Mouse (Mus musculus): ENCODE data around the gene Hs3st6.
"Not testable (repeated sequence)": the region's sequence is repeated elsewhere in the genome, so short reads cannot be mapped to it uniquely, and the experiment has no call there.

The Hs3st6 gene

GRCm38 (mm10) chr17:24752415-24753394 is at the start of gene Hs3st6:
Gene Hs3st6 (plus strand): TSS chr17:24752988.
- no peak for DNase-seq (ENCODE audit: low read depth, low spot score)

GRCm38 (mm10) chr17:24705821-24706220 is 47.0 kb upstream of the Hs3st6 start:
- DNase-seq (ENCODE audit: low read depth, low spot score): no peak

- peak; percentile 94 for DNase-seq (ENCODE audit: low read depth, low spot score)
Observed at GRCm38 (mm10) chr17:24706982-24707800, 45.6 kb upstream of the Hs3st6 start, which contains the start of gene Tbl3. Gene Tbl3 (minus strand): TSS chr17:24707660.

GRCm38 (mm10) chr17:24707801-24708425 is 44.9 kb upstream of the Hs3st6 start:
- DNase-seq (ENCODE audit: low read depth, low spot score): no peak

- no peak for DNase-seq (ENCODE audit: low read depth, low spot score)
Observed at GRCm38 (mm10) chr17:24708646-24709045, 44.1 kb upstream of the Hs3st6 start.

GRCm38 (mm10) chr17:24715556-24715955 is 37.2 kb upstream of the Hs3st6 start:
- no peak for DNase-seq (ENCODE audit: low read depth, low spot score)

- DNase-seq (ENCODE audit: low read depth, low spot score): no peak
Observed at GRCm38 (mm10) chr17:24716166-24716682, 36.6 kb upstream of the Hs3st6 start.

- no peak for DNase-seq (ENCODE audit: low read depth, low spot score)
Observed at GRCm38 (mm10) chr17:24717943-24718342, 34.8 kb upstream of the Hs3st6 start, which contains the start of the genes Rnf151 and Rps2. Gene Rnf151 (minus strand): TSS chr17:24718063. Gene Rps2 (plus strand): TSS chr17:24718116.

GRCm38 (mm10) chr17:24718938-24719337 is 33.9 kb upstream of the Hs3st6 start:
- not testable (repeated sequence) for DNase-seq (ENCODE audit: low read depth, low spot score)

GRCm38 (mm10) chr17:24719494-24720222 is 33.1 kb upstream of the Hs3st6 start:
- peak; percentile 99 for DNase-seq (ENCODE audit: low read depth, low spot score)

GRCm38 (mm10) chr17:24720616-24721015 is 32.2 kb upstream of the Hs3st6 start:
- not testable (repeated sequence) for DNase-seq (ENCODE audit: low read depth, low spot score)

- DNase-seq (ENCODE audit: low read depth, low spot score): not testable (repeated sequence)
Observed at GRCm38 (mm10) chr17:24721383-24721955, 31.3 kb upstream of the Hs3st6 start.

GRCm38 (mm10) chr17:24722220-24722924 is 30.4 kb upstream of the Hs3st6 start:
- no peak for DNase-seq (ENCODE audit: low read depth, low spot score)

GRCm38 (mm10) chr17:24723122-24723880 is 29.5 kb upstream of the Hs3st6 start:
- no peak for DNase-seq (ENCODE audit: low read depth, low spot score)

- no peak for DNase-seq (ENCODE audit: low read depth, low spot score)
Observed at GRCm38 (mm10) chr17:24723881-24724180, 29.0 kb upstream of the Hs3st6 start.

GRCm38 (mm10) chr17:24724184-24724583 is 28.6 kb upstream of the Hs3st6 start, which contains the start of gene Ndufb10:
Gene Ndufb10 (minus strand): TSS chr17:24724478.
- peak; percentile 97 for DNase-seq (ENCODE audit: low read depth, low spot score)

GRCm38 (mm10) chr17:24725637-24726390 is 27.0 kb upstream of the Hs3st6 start:
- no peak for DNase-seq (ENCODE audit: low read depth, low spot score)

- no peak for DNase-seq (ENCODE audit: low read depth, low spot score)
Observed at GRCm38 (mm10) chr17:24727618-24728017, 25.2 kb upstream of the Hs3st6 start, which contains the start of gene Rpl3l. Gene Rpl3l (plus strand): TSS chr17:24727820.

All from mesoderm, embryonic 11.5 days (tissue).